Mouse (Mus musculus): Measurements from ENCODE around the gene Rab3gap2.
A peak's percentile ranks its signal among the peaks of the same experiment; 100 is the strongest.

The Rab3gap2 gene

DNA sequence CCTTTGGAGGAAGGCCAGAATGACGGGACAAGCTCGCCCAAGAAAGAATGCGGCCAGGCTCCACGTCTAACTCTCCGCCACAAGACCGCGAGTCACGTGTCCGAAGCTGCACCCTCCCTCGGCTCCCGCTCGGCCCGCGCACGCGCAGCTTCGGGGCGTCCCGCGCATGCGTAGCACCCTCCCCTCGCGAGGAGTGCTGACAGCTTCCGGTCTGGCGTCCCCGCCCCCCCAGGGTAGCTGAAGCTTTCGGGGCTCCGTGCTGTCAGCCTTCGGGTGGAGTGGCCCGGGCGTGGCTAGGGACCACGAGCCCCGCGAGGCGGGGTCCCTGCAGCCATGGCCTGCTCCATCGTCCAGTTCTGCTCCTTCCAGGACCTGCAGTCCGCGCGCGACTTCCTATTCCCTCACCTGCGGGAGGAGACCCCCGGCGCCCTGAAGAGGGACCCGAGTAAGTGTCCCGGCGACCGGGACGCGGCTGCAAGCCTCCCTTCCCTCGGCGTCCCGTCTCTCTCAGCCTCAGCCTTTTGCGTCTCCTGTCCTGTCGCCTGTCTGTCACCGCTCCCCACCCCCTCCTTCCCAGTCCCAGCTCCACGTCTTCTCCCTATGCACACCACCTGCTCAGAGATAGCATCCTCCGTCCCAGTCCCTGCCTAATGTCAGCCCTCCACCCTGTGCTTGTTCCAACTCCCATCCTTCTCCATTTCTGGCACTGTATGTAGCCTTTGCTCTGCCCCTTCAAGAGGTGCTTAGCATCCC, at the start of gene Rab3gap2:
TSS of gene Rab3gap2 (plus strand) at position 209 of the 753 bp plus-strand sequence.
- peak; percentile 100 for DNase-seq (ENCODE audit: low read depth in 2 of 2, low spot score in 2 of 2)

DNA sequence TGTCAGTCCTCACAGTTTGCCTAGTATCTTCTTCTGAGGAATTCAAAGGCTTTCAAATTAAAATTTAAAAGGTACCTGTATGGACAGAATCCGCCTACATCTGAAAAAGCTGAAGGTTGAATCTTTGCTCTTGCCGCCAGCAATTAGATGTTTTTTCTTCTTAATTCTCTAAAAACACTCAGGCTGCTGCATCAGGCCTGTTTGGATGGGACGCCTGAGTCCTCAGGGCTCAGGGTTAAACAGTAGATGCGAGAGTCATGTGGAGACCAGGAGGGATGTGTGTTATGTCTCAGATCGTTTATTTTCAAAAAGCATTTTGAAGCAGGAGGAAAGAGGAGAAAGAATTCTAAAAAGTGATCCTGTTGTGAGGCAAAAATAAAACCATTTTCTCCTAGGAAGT, 30.3 kb upstream of the Rab3gap2 start:
- DNase-seq (ENCODE audit: low read depth in 2 of 2, low spot score in 2 of 2), result no peak

DNA sequence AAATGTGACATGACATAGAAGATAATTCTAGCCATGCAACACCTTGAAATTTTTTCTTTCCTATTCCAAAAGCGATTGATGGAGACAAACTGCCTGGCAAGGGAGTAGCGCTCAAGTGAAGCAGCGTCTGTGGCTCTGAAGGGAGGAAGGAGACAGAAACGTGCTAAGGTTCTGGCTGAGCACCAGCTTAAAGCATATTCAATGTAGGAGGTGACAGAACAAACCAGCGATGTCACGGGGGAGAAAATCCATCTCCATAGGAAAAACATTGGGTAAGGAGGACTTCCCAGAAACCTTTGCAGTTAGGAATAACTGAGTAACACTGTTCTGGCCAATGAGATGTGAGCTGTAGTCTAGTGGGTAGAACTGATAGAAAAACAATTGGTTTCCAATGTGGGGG, 26.1 kb upstream of the Rab3gap2 start:
- DNase-seq (ENCODE audit: low read depth in 2 of 2, low spot score in 2 of 2), result no peak

DNA sequence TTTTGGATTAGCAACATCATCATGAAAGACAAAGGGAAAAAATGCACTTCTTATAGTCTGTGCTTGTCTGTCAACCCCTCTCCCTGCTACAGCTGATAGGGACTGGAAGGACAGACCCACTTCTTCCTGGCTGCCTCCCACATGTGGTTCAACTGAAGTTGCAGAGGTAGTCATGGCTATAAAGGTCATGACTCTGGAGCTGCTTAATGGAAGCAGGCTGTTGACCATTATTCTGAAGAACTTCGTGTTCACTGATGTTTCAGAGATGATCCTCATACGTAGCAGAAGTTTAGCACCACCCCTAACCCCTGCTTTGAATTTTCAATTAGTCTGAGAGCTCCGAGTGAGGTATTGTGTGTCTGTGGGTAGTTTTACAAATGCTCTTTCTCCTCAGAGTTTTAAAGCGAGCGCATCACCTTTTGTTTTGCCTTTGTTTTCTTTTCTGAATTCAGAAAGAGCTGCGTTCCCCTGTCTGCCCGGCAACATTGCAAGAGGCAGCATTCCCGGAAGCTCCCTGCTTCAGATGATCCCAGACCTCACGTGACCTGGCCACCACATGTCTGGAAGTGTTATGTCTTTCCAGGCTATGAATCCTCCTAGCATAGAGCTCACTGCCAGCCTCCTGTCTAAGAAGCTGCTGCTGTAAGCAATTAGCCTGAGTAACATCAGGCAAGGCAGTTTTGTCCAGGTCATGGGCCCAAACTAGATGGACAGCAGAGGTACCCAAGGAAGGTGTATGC, 20.2 kb upstream of the Rab3gap2 start:
- DNase-seq (ENCODE audit: low read depth in 2 of 2, low spot score in 2 of 2), result no peak

DNA sequence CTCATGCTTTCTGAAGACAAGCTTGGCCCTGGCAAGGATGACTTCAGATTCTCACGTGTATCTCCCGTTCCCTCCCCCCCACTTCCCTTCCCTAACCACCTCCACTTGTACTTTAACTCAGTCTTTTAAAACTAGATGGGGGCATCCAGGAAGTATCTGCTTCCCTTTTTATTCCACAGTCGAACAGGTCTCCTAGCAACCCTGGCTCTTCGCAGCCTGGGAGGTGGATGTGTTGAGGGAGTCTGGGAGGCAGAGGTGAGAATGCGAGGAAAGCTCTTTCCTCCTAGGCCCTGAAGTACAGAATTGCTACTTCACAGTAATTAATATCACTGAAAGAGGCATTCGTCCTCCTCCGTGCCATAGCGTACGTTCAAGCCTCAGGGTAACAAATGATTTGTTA, 18.4 kb upstream of the Rab3gap2 start:
- DNase-seq (ENCODE audit: low read depth in 2 of 2, low spot score in 2 of 2), result no peak

DNA sequence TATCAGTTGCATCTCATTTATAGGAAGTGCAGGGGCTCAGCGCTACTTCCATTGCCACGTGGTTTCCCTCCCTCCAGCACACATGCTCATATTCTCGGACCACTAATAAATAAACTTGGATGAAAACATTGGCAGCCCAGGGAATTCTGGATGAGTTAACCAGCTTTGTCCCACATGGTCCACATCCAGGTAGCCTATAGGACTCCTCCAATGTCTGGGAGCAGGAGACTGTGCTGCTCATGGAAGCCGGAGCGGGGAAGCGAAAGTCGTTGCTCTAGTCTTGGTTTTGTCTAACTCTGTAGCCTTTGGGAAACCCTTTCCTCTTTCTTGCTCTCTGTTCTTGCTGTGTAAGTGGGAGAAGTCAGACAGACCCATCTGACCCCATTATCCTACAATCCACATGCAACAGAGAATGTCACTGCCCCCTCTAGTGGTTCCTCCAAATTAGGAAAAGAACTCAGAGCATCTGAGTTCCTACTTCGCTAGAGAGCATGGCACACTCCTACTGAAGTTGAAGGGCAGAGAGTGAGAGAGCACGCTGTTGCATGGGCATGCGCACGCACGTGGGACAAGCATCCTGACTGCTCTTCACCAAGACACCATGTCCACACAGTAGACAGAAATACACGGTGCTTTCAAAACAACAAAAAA, 16.7 kb upstream of the Rab3gap2 start:
- no peak for DNase-seq (ENCODE audit: low read depth in 2 of 2, low spot score in 2 of 2)

DNA sequence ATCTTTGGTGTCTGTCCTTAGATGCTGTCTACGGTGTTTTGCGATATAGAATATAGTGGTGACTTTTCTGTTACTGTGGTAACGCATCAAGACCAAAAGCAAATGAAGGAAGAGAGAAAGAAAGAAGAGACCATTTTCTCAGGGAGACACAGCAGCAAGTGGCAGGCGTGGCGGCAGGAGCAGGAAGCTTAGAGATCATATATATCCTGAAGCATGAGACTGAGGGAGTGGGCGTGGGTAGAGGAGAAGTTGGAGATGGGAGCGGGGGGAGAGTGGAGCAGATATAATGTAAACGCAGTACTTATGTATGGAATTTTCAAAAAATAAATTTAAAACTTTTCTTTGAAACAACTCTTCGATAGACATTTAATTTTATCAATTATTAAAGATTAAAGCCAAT, 14.0 kb upstream of the Rab3gap2 start:
- DNase-seq (ENCODE audit: low read depth in 2 of 2, low spot score in 2 of 2), result no peak

DNA sequence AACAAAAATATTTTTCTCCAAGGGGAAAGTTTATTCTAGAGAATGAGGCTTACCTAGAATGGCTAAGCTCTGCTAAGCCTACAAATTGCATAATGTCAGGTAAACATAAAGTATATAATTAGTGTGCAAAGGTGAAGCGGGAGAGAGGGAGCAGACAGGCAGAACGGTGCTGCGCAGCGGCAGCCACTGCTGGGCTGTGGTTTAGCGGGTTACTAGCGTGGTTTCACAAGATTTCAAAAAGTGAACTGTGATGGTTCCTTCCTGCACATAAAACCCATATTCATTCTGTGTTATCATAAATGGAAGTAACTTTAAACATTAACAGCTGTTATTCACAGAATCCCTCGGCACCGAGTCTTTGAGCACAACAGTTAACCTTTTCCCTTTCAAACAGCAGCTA, 11.8 kb upstream of the Rab3gap2 start:
- DNase-seq (ENCODE audit: low read depth in 2 of 2, low spot score in 2 of 2), result no peak

DNA sequence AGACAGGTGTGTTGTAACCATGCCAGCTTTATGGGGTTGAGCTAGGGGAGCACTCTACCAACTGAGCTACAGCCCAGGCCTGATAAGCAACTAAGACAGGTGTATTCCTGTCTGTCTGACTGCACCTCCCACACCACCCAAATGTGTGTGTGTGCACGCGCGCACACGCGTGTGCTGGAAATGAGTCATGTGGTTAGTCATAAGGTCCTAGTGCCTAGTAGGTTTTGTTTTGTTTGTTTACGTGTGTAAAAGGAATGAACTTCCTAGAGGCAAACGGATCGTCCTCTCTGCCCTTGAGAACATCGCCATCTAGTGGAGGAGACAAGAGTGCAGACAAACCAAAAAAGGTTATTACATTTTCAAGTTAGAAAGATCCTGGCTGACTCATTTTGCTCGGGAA, 10.4 kb upstream of the Rab3gap2 start:
- DNase-seq (ENCODE audit: low read depth in 2 of 2, low spot score in 2 of 2), result peak in 1 of 2 experiments; percentile 30

DNA sequence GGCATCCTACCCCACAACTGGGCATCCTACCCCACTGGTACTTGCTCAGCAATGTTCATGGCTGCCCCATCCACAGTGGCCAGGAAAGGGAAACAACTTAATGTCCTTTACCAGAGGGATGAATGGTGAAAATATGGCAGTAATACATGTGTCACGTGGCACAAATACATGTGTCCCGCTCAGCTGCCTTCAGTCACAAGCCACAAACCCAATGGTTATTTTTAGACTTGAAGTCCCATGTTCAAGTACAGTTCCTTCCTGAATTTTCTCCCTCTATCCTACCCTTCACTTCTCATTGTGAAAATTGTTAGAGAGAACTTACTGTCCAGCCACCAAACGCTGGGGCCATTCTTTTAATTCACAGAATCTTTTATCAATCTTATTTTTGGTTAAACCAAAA, 7.6 kb upstream of the Rab3gap2 start:
- DNase-seq (ENCODE audit: low read depth in 2 of 2, low spot score in 2 of 2), result no peak

DNA sequence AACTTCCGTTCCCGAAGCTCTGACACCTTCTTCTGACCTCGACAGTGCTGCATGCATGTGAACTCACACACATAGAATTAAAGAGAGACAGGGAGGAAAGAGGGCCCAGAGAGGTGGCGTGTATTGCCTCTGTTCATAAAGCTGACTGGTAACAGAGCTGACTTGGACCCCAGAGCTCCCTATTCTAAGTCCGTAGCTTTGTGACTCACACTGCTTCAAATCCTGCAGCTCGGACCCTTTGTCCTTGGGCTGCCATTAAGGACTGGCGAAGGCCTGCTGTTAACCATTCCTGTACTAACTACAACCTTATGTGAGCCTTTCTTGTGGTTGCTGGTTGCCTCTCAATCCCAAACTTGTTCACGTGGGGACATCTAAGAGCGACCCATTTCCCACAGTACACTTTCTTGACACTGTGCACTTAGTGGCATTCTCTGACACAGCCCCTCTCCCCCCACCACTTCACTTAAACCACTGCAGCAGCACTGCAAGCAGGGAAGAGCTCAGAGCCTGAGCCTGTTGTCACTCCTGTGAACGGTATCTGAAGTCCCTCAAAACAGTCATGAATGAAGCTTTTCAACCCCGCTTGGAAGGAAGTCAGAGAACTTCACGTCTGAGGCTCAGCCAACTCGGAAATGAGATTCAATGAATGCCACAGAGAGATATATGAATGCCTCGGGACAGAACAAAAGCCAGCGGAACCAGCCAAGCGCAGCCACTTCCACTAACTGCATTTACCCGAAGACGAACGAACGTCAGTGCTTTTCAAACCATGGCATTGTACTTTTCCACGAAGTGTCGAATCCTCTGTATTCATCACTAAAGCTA, 3.1 kb upstream of the Rab3gap2 start:
- DNase-seq (ENCODE audit: low read depth in 2 of 2, low spot score in 2 of 2), result no peak

DNA sequence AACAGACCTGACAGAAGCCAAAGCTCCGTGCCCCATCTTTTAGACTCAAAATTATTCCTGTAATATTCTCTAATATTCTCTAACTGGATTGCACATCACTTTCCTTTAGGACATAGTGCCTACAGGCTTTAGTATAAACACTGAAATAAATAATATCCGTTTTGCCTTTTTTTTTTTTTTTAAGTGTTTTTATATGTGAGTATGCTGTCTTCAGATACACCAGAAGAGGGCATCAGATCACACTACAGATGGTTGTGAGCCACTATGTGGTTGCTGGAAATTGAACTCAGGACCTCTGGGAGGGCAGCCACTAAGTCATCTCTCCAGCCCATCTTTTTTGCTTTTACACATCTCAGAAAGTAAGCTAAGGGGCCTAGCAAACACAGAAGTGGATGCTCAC, 1.9 kb upstream of the Rab3gap2 start:
- no peak for DNase-seq (ENCODE audit: low read depth in 2 of 2, low spot score in 2 of 2)

DNA sequence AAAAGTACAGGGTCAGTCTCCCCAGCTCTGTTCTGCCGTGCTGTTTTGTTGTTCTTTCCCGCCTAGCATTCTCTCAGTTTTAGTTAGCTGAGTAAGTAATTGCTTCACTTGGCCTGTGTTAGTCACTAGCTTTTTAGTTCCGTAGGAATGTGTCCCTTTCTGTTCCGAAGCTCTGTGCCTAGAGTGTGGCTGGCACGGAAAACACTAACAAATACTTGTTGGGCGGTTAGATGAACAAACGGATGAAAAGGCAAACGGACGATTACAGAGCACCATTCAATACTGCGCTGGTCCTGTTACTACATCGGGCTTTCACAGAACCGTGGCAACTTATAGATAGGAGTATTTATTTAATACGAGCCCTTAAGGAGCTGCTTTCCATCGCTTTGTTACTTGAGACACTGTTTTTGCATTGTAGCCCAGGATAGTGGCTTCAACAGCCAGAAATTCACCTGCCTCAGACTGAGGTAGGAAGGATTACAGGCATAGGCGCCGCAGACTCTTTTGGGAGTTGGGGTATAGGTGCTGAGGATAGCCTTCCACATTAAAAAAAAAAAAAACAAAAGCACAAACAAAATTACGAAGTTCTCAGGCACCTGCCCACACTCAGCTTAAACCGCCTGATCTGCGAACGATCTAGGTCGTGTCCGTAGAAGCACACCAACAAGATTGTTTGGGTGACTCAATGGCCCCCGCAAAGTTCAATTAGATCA, 565 bp upstream of the Rab3gap2 start:
- peak in 1 of 2 experiments; percentile 3 for DNase-seq (ENCODE audit: low read depth in 2 of 2, low spot score in 2 of 2)

DNA sequence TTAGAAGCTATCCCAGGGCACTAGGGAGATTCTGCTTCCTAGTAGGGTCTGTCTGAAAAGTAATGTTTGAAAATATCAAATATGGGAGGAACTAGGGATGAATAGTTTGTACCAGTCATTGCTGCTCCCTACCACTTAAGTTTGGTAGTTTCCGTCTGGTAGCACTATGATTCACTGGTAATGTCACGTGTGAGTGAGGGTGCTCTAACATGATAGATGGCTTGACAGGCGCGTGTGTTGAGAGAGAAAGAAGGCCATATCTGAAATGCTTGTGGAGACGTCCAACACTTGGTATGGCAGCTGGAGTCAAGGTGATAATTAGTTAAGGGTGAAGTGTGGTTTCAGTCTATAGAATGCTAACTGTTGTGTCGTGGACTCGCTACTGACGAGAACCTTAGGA, 1.2 kb downstream of the Rab3gap2 start:
- no peak for DNase-seq (ENCODE audit: low read depth in 2 of 2, low spot score in 2 of 2)

DNA sequence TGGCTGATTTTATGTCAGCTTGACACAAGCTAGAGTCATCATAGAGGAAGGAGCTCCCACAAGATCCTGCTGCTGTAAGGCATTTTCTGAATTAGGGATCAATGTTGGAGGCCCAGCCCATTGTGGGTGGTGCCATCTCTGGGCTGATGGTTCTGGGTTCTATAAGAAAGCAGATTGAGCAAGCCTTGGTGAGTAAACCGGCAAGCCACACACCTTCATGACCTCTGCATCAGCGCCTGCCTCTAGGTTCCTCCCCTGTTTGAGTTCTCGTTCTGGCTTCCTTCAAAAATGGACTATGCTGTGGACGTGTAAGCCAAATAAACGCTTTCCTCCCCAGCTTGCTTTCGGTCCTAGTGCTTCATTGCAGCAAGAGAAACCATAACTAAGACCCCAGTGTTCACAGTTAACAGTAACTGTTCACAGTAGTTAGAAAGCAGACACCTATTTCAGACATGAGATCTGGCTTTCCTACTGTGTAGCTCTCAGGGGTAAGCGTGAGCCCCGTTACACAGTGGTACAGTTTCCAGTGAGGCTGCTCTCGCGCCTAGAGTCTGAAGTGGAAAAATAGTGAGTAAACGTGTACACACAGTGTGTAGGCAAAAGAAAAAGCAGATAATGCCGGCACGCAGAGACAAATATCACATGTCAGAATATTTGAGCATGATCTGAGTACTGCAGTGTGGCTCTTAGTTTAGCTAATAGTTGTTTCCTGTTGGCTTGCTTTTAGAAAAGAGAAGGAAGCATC, 4.1 kb downstream of the Rab3gap2 start:
- no peak for DNase-seq (ENCODE audit: low read depth in 2 of 2, low spot score in 2 of 2)

DNA sequence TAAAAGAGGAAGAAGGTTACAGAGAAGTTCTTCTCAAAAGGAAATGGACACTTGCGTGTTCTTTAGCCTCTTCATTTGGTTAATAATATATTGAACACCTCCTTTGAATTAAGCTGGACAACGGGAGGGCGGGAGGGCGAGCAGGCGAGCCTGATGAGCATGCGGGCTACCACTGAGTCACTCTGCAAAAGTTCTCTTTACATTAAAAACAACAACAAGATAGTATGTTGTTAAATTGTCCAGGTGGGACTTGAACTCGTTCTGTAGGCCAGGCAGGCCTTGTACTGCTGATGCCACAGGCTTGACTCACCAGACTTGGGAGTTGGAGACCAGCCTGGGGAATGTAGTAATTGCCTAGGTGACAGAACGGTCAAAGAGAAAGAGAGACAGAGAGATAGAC, 4.8 kb downstream of the Rab3gap2 start:
- no peak for DNase-seq (ENCODE audit: low read depth in 2 of 2, low spot score in 2 of 2)

DNA sequence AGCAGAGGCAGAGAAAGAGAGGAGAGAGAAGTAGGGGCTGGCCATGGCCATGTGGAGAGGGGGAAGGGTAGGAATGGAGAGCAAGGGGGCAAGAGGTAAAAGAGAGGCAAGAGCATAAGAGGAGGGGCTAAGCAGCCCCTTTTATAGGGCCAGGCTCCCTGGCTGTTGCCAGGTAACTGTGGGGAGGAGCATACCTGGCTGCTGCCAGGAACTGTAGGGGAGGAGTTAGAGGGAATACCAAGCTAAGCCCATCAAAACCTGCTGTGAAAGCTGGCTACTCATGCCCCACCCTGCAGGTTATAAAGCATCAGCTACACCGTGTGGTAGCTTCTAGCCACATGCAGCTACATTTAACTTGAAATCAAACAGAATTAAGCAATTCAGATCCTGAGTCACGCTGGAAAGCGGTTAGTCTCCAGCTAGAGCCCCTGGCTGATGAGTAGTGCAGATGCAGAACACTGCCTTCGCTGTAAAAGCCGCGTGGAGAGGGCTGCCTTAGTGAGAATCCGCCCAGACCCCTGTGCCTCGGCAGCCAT, 5.8 kb downstream of the Rab3gap2 start:
- no peak for DNase-seq (ENCODE audit: low read depth in 2 of 2, low spot score in 2 of 2)

DNA sequence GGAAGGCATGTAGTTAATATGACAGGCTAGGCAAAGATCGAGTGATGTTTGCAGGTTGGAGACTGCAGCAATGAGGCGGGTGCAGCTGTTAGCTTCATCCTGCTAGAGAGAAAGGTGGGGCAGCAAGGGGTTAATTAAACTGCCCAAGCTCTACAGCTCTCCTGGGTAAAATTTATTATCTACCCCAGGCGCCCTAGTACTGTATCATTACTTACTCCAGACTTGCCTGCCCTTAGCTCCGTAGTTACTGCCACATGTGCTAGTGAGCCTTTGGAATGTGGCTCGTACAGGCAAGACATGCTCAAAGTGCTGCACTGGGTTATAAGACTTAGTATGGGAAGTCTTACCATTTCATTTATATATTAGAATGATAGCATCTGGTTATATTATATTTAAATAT, 12.4 kb downstream of the Rab3gap2 start:
- DNase-seq (ENCODE audit: low read depth in 2 of 2, low spot score in 2 of 2), result no peak

DNA sequence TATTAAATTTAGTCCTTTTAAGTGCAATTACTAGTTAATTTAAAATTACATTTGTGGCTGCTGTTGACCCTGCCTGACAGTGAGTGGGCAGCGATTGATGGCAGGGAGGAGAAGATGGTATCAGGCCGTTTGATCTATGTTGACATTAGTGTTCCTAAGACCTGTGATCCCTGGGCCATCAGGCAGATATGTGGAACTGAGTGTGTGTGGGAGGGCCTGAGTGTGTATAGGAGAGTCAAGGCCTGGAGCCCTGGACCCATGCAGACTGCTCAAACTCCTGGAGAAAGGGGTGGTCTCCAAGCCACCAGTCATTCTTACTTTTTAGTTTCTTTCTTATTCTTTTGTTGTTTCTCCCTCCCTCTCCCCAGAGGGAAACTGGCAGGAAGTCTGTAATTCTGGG, 12.8 kb downstream of the Rab3gap2 start:
- DNase-seq (ENCODE audit: low read depth in 2 of 2, low spot score in 2 of 2), result no peak

DNA sequence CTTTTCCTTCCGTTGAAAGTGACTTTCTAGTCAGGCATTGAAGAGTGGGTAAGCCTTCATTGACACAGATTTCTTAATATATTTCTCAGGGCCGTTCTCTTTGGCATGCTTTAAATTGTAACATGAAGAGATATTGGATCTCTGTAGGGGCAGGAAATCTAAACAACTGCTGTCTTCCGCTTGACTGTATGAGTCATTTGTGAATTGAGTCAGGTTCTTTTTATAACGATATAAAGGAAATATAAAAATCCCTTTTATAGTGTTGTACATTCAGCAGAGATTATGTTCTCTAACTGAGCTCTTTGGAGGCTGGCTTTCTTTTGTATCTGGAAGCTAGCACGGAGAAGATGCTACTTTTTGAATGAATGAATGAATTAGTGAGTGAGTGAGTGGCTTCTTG, 14.0 kb downstream of the Rab3gap2 start:
- DNase-seq (ENCODE audit: low read depth in 2 of 2, low spot score in 2 of 2), result no peak
